Mouse (Mus musculus) lung, postnatal 0 days (tissue): ENCODE data around the gene Ss18l2. TPM values are rescaled to one million over a fixed set of nuclear protein-coding genes. Genes with fewer than 3 reads are reported as not detected.

Experiments
- ATAC-seq: fragments of 200-750 bp; cut with Nextera tagmentation; 2 replicates; pipeline ENCODE4 v1.8.0; 2017; ENCODE audit warnings: moderate library complexity
- DNase-seq: peaks from one replicate; pipeline ENCODE4 v3.0.0-alpha.2; 2016; ENCODE audit warnings: low spot score
- H3K27ac ChIP-seq: fragments of 300-500 bp; sonication (generic); 2 replicates; pipeline ENCODE4 v1.5.1; 2014; ENCODE audit warnings: antibody characterized with exemption, mild to moderate bottlenecking, low read length, mixed read lengths
- H3K27me3 ChIP-seq: fragments of 300-500 bp; sonication (generic); replicated peaks from 2 replicates; pipeline ENCODE4 v1.6.1; 2014; ENCODE audit warnings: low read length, mixed read lengths; ENCODE audit not compliant: insufficient read depth
- H3K36me3 ChIP-seq: fragments of 300-500 bp; sonication (generic); 2 replicates; pipeline ENCODE4 v1.6.1; 2014; ENCODE audit warnings: low read length, mixed read lengths; ENCODE audit not compliant: insufficient read depth
- H3K4me1 ChIP-seq: fragments of 300-500 bp; sonication (generic); 2 replicates; pipeline ENCODE4 v1.6.1; 2014; ENCODE audit warnings: antibody characterized with exemption, low read depth, low read length, mixed read lengths; ENCODE audit not compliant: insufficient read depth
- H3K4me2 ChIP-seq: fragments of 300-500 bp; sonication (generic); replicated peaks from 2 replicates; pipeline ENCODE4 v1.6.1; 2014; ENCODE audit warnings: low read depth, mild to moderate bottlenecking, low read length, moderate library complexity, mixed read lengths
- H3K4me3 ChIP-seq: fragments of 300-500 bp; sonication (generic); 2 replicates; pipeline ENCODE4 v1.5.1; 2014; ENCODE audit warnings: low read depth, low read length
- H3K9ac ChIP-seq: fragments of 300-500 bp; sonication (generic); replicated peaks from 2 replicates; pipeline ENCODE4 v1.6.1; 2014; ENCODE audit warnings: low read depth, mild to moderate bottlenecking
- H3K9me3 ChIP-seq: fragments of 300-500 bp; sonication (generic); 2 replicates; pipeline ENCODE4 v1.6.1; 2016; ENCODE audit warnings: low read length, mixed read lengths
- CTCF ChIP-seq: IDR thresholded peaks from 2 replicates; pipeline ENCODE4 v1.5.1; 2016; ENCODE audit warnings: antibody characterized with exemption, mild to moderate bottlenecking
- EP300 ChIP-seq: IDR thresholded peaks from 2 replicates; pipeline ENCODE4 v1.6.1; 2016; ENCODE audit warnings: antibody characterized with exemption, mild to moderate bottlenecking, control low read depth
- WGBS: fragments of 180-500 bp; shearing (Covaris S2); extraction: QIAGEN DNeasy Blood & Tissue Kit; methylation state at CpG from one replicate; pipeline ENCODE4 v1.1.7; 2014; 5-methylcytosine and 5-hydroxymethylcytosine counted together
- polyA plus RNA-seq: library from polyadenylated mRNA; unstranded; fragments of >200 nt; fragmentation: Nextera tagmentation; extraction: Ambion mirVana; gene quantifications from 2 replicates; pipeline ENCODE4 v1.2.1, GENCODE M21; 2015

Ss18l2 gene
- polyA plus RNA-seq, 1 experiment from 2014 or later, result 104 TPM

GRCm38 (mm10) chr9:121754624-121755023, 44.5 kb downstream of the Ss18l2 start:
- Histone ChIP-seq H3K9me3 (no peaks in the 10 kb centered on the region), H3K4me1 (no peaks in the 10 kb centered on the region), H3K36me3 (peaks cover 26% of the 10 kb centered on the region), H3K9ac (no peak overlapping the region), H3K4me2 (no peak overlapping the region), H3K27me3 (no peaks in the 10 kb centered on the region), H3K27ac (no peak overlapping the region), H3K4me3 (no peak overlapping the region)
- TF ChIP-seq CTCF (no peak), EP300 (no peak)
- 86% methylated on average over 3 of the region's 3 CpGs for WGBS
- ATAC-seq (no peak), DNase-seq (no peak)

- no peaks in the 10 kb centered on the region for H3K4me1 ChIP-seq
- DNase-seq (no peak), ATAC-seq (no peak)
- 80% methylated on average over 3 of the region's 3 CpGs for WGBS
- H3K27ac ChIP-seq, result no peak overlapping the region
- H3K4me2 ChIP-seq, result no peak overlapping the region
- no peaks in the 10 kb centered on the region for H3K9me3 ChIP-seq
- no peak overlapping the region for H3K9ac ChIP-seq
- H3K4me3 ChIP-seq, result no peak overlapping the region
- TF ChIP-seq CTCF (no peak), EP300 (no peak)
- no peaks in the 10 kb centered on the region for H3K27me3 ChIP-seq
- peaks cover 11% of the 10 kb centered on the region for H3K36me3 ChIP-seq
These were observed 46.7 kb downstream of the Ss18l2 start for GRCm38 (mm10) chr9:121756785-121757184.

- Histone ChIP-seq H3K4me2 (no peak overlapping the region), H3K4me3 (no peak overlapping the region), H3K9me3 (no peaks in the 10 kb centered on the region), H3K27ac (no peak overlapping the region), H3K9ac (no peak overlapping the region), H3K4me1 (no peaks in the 10 kb centered on the region), H3K36me3 (peaks cover 9% of the 10 kb centered on the region), H3K27me3 (no peaks in the 10 kb centered on the region)
- TF ChIP-seq EP300, result no peak
- no peak for TF ChIP-seq CTCF
- no peak for ATAC-seq
- peak; percentile 22 for DNase-seq
- WGBS, result 44% methylated on average over 3 of the region's 3 CpGs
These were observed 47.3 kb downstream of the Ss18l2 start for GRCm38 (mm10) chr9:121757432-121757831.

GRCm38 (mm10) chr9:121757835-121758814, 48.0 kb downstream of the Ss18l2 start:
- no peaks in the 10 kb centered on the region for H3K4me1 ChIP-seq
- H3K27ac ChIP-seq, result no peak overlapping the region
- TF ChIP-seq EP300 (no peak), CTCF (no peak)
- no peak overlapping the region for H3K4me3 ChIP-seq
- H3K27me3 ChIP-seq, result no peaks in the 10 kb centered on the region
- no peak for DNase-seq
- no peaks in the 10 kb centered on the region for H3K9me3 ChIP-seq
- peak overlapping the region; percentile 86; the same call in 1 of the 2 replicates for H3K9ac ChIP-seq
- peaks cover 9% of the 10 kb centered on the region for H3K36me3 ChIP-seq
- 50% methylated on average over 10 of the region's 10 CpGs for WGBS
- H3K4me2 ChIP-seq, result peak overlapping the region; percentile 99; the same call in 1 of the 2 replicates
- no peak for ATAC-seq

- Histone ChIP-seq H3K4me2 (peak within 1 kb of the TSS; percentile 99), H3K4me3 (peak within 1 kb of the TSS; percentile 77), H3K36me3 (peaks cover 9% of the 10 kb centered on the region), H3K27ac (peak within 1 kb of the TSS; percentile 84), H3K4me1 (no peaks in the 10 kb centered on the region), H3K27me3 (no peaks in the 10 kb centered on the region), H3K9ac (peak within 1 kb of the TSS; percentile 86), H3K9me3 (no peaks in the 10 kb centered on the region)
- DNase-seq (peak; percentile 78), ATAC-seq (peak; percentile 84)
- TF ChIP-seq CTCF (no peak), EP300 (no peak)
- WGBS, result 2% methylated on average over 60 of the region's 97 CpGs
These were observed 49.3 kb downstream of the Ss18l2 start, which contains the start of gene Zfp651 for GRCm38 (mm10) chr9:121759091-121760081. TSS of gene Zfp651 (plus strand) at chr9:121759330.
